Mouse (Mus musculus) liver, embryonic 16.5 days (tissue): ENCODE results near the gene Phf21a. TPM values are rescaled to one million over a fixed set of nuclear protein-coding genes. Genes with fewer than 3 reads are reported as not detected.

ENCODE experiments used
- ATAC-seq: fragments of 200-750 bp; cut with Nextera tagmentation; 2 replicates; pipeline ENCODE4 v1.8.0; 2017; ENCODE audit warnings: low read depth, mild to moderate bottlenecking, moderate number of reproducible peaks, moderate library complexity
- H3K27ac ChIP-seq: fragments of 300-500 bp; sonication (generic); 2 replicates; pipeline ENCODE4 v1.5.1; 2014; ENCODE audit warnings: mild to moderate bottlenecking, low read length
- H3K27me3 ChIP-seq: fragments of 300-500 bp; sonication (generic); 2 replicates; pipeline ENCODE4 v1.6.1; 2014; ENCODE audit warnings: low read depth, low read length, mixed read lengths; ENCODE audit not compliant: control insufficient read depth, insufficient read depth
- H3K36me3 ChIP-seq: fragments of 300-500 bp; sonication (generic); 2 replicates; pipeline ENCODE4 v1.6.1; 2014; ENCODE audit warnings: mild to moderate bottlenecking; ENCODE audit not compliant: control insufficient read depth, insufficient read depth
- H3K4me1 ChIP-seq: fragments of 300-500 bp; sonication (generic); 2 replicates; pipeline ENCODE4 v1.6.1; 2014; ENCODE audit warnings: low read depth, low read length, mixed read lengths; ENCODE audit not compliant: control insufficient read depth
- H3K4me2 ChIP-seq: fragments of 300-500 bp; sonication (generic); 2 replicates; pipeline ENCODE4 v1.6.1; 2014; ENCODE audit warnings: low read depth, low read length, mixed read lengths
- H3K4me3 ChIP-seq: fragments of 300-500 bp; sonication (generic); 2 replicates; pipeline ENCODE4 v1.5.1; 2014; ENCODE audit warnings: low read depth, mild to moderate bottlenecking, low read length
- H3K9ac ChIP-seq: fragments of 300-500 bp; sonication (generic); 2 replicates; pipeline ENCODE4 v1.6.1; 2014; ENCODE audit warnings: low read depth, low read length
- H3K9me3 ChIP-seq: fragments of 300-500 bp; sonication (generic); replicated peaks from 2 replicates; pipeline ENCODE4 v1.6.1; 2016; ENCODE audit warnings: low read length; ENCODE audit not compliant: control insufficient read depth
- WGBS: fragments of 180-500 bp; shearing (Covaris S2); extraction: QIAGEN DNeasy Blood & Tissue Kit; methylation state at CpG from one replicate; pipeline ENCODE4 v1.1.7; 2014; ENCODE audit not compliant: insufficient replicate concordance; 5-methylcytosine and 5-hydroxymethylcytosine counted together
- polyA plus RNA-seq: library from polyadenylated mRNA; unstranded; fragments of >200 nt; fragmentation: Nextera tagmentation; extraction: Ambion mirVana; gene quantifications from 2 replicates; pipeline ENCODE4 v1.2.1, GENCODE M21; 2015

The Phf21a gene
- polyA plus RNA-seq, 1 experiment from 2014 or later: 2.8 TPM

- no peak overlapping the region for H3K9ac ChIP-seq
- no peaks in the 10 kb centered on the region for H3K36me3 ChIP-seq
- ATAC-seq: no peak
- H3K4me2 ChIP-seq: no peak overlapping the region
- H3K4me3 ChIP-seq: no peak overlapping the region
- no peaks in the 10 kb centered on the region for H3K4me1 ChIP-seq
- 58% methylated on average over 6 of the region's 6 CpGs for WGBS
- no peaks in the 10 kb centered on the region for H3K9me3 ChIP-seq
- H3K27me3 ChIP-seq: no peaks in the 10 kb centered on the region
- no peak overlapping the region for H3K27ac ChIP-seq
These were observed 180.3 kb downstream of the Phf21a start for GRCm38 (mm10) chr2:92273101-92273801.

DNA sequence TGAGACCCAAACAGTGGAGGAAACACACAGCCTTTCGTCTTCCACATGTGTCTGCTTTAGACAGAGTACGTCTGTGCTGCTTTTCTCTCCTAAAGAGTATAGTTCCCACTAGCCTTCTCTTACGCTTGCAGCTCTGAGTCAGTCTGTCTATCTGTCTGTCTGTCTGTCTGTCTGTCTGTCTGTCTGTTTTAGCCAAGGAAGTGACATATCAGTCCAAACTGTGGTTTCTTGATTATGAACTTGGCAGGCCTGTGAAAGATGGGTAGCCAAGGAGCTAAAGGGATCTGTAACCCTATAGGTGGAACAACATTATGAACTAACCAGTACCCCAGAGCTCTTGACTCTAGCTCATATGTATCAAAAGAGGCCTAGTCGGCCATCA, 180.9 kb downstream of the Phf21a start:
- no peak overlapping the region for H3K9ac ChIP-seq
- no peak for ATAC-seq
- H3K4me1 ChIP-seq: no peaks in the 10 kb centered on the region
- H3K4me2 ChIP-seq: no peak overlapping the region
- no peaks in the 10 kb centered on the region for H3K9me3 ChIP-seq
- H3K36me3 ChIP-seq: no peaks in the 10 kb centered on the region
- no peak overlapping the region for H3K27ac ChIP-seq
- no peaks in the 10 kb centered on the region for H3K27me3 ChIP-seq
- no peak overlapping the region for H3K4me3 ChIP-seq
- WGBS: 51% methylated on average over 4 of the region's 4 CpGs

- Histone ChIP-seq H3K4me3 (no peak overlapping the region), H3K4me1 (no peaks in the 10 kb centered on the region), H3K27me3 (no peaks in the 10 kb centered on the region), H3K9me3 (no peaks in the 10 kb centered on the region), H3K27ac (no peak overlapping the region), H3K9ac (no peak overlapping the region), H3K36me3 (no peaks in the 10 kb centered on the region), H3K4me2 (no peak overlapping the region)
- no peak for ATAC-seq
- 49% methylated on average over 3 of the region's 3 CpGs for WGBS
These were observed 184.9 kb downstream of the Phf21a start for GRCm38 (mm10) chr2:92277787-92278186.

- H3K27ac ChIP-seq: no peak overlapping the region
- H3K4me2 ChIP-seq: no peak overlapping the region
- no peaks in the 10 kb centered on the region for H3K4me1 ChIP-seq
- no peak overlapping the region for H3K9ac ChIP-seq
- no peaks in the 10 kb centered on the region for H3K36me3 ChIP-seq
- no peaks in the 10 kb centered on the region for H3K27me3 ChIP-seq
- ATAC-seq: no peak
- 74% methylated on average over 7 of the region's 7 CpGs for WGBS
- H3K4me3 ChIP-seq: no peak overlapping the region
- no peaks in the 10 kb centered on the region for H3K9me3 ChIP-seq
These were observed 185.7 kb downstream of the Phf21a start for GRCm38 (mm10) chr2:92278663-92279062.

GRCm38 (mm10) chr2:92279398-92279797, 186.5 kb downstream of the Phf21a start:
- Histone ChIP-seq H3K9ac (no peak overlapping the region), H3K27ac (no peak overlapping the region), H3K9me3 (no peaks in the 10 kb centered on the region), H3K4me2 (no peak overlapping the region), H3K36me3 (no peaks in the 10 kb centered on the region), H3K4me1 (no peaks in the 10 kb centered on the region), H3K27me3 (no peaks in the 10 kb centered on the region), H3K4me3 (no peak overlapping the region)
- WGBS: 76% methylated on average over 6 of the region's 6 CpGs
- no peak for ATAC-seq

DNA sequence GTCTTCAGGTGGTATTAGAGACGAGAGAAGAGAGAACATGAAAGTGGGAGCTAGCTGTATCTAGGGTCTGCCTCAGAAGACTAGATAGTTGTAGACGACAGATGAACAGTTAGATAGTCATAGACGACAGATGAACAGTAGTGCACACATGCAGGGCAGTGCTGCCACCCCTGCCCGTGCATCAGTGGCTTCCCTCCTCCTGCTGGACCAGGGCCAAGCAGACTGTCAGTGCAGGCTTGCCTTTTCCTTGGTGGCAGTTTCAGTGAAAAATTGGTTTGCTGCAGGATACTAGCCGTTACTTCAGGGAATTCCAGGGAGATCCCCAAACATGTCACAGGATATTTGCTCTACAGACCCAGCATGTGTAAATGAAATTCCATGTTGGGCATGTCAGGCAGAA, 192.7 kb downstream of the Phf21a start:
- Histone ChIP-seq H3K4me3 (no peak overlapping the region), H3K4me1 (no peaks in the 10 kb centered on the region), H3K36me3 (no peaks in the 10 kb centered on the region), H3K27ac (no peak overlapping the region), H3K9ac (no peak overlapping the region), H3K27me3 (no peaks in the 10 kb centered on the region), H3K4me2 (no peak overlapping the region), H3K9me3 (no peaks in the 10 kb centered on the region)
- ATAC-seq: no peak
- WGBS: 42% methylated on average over 5 of the region's 5 CpGs

DNA sequence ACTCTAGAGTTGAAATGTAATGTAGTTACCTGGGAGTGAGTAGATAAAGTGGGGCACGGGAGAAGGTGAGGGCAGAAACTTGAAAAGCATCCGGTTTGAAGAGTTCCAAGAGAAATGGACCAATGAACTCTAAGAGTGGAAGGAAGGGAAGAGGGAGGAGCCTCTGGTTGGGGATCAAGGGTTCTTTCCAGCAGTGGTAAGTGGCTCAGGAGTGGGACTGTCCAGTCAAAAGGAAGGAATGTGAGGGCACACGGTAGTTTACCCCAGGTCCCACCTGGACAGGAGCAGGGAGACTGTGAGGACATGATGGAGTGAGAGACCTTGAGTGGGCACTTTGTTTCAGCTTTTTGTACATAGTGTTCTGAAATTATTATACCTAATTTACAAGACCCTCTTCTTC, 196.4 kb downstream of the Phf21a start:
- H3K9ac ChIP-seq: no peak overlapping the region
- no peak overlapping the region for H3K4me3 ChIP-seq
- H3K27me3 ChIP-seq: no peaks in the 10 kb centered on the region
- H3K4me2 ChIP-seq: no peak overlapping the region
- 70% methylated on average over 3 of the region's 3 CpGs for WGBS
- H3K9me3 ChIP-seq: no peaks in the 10 kb centered on the region
- no peak for ATAC-seq
- H3K36me3 ChIP-seq: no peaks in the 10 kb centered on the region
- no peak overlapping the region for H3K27ac ChIP-seq
- no peaks in the 10 kb centered on the region for H3K4me1 ChIP-seq

- 69% methylated on average over 3 of the region's 3 CpGs for WGBS
- Histone ChIP-seq H3K4me1 (no peaks in the 10 kb centered on the region), H3K9me3 (no peaks in the 10 kb centered on the region), H3K4me2 (no peak overlapping the region), H3K4me3 (no peak overlapping the region), H3K9ac (no peak overlapping the region), H3K27me3 (no peaks in the 10 kb centered on the region), H3K36me3 (no peaks in the 10 kb centered on the region), H3K27ac (no peak overlapping the region)
- no peak for ATAC-seq
These were observed 198.6 kb downstream of the Phf21a start for GRCm38 (mm10) chr2:92291526-92291925.

DNA sequence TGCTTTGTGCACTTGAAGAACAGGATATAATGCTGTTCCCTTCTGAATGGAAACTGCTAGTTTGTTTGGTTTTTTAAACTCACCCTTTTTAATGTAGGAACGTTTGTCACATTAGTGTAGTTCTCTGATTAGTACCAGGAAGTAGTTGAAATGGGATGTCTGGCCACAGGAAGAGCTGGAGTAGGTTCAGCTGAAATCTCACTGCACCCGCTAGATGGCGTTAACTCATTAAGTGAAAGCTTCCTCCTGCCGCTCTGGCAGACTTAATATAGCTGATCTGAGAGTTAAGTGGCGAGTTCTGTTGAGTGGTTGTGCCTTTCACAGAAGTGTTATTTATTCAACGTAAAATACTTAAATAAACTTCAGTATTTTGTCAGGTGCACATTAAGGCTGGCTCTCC, 203.5 kb downstream of the Phf21a start:
- H3K27me3 ChIP-seq: no peaks in the 10 kb centered on the region
- no peak overlapping the region for H3K9ac ChIP-seq
- 3% methylated on average over 6 of the region's 6 CpGs for WGBS
- no peak for ATAC-seq
- H3K27ac ChIP-seq: no peak overlapping the region
- H3K4me1 ChIP-seq: no peaks in the 10 kb centered on the region
- no peak overlapping the region for H3K4me3 ChIP-seq
- no peak overlapping the region for H3K4me2 ChIP-seq
- no peaks in the 10 kb centered on the region for H3K9me3 ChIP-seq
- no peaks in the 10 kb centered on the region for H3K36me3 ChIP-seq
